Mouse (Mus musculus) layer of hippocampus, postnatal 25 days (tissue): ENCODE data around the gene Gm33543. TPM values are rescaled to one million over a fixed set of nuclear protein-coding genes. Genes with fewer than 3 reads are reported as not detected.

Experiments
- DNase-seq, 2 experiments: peaks; one replicate each; pipeline ENCODE4 v3.0.0; 2022; ENCODE audit warnings: mixed read lengths in 2 of 2, low spot score in 1 of 2; ENCODE audit errors: extremely low spot score in 1 of 2
- total RNA-seq, 2 experiments: library from RNA; stranded (reverse); gene quantifications; 2 replicates each; pipeline ENCODE4 v1.2.3; 2021

Gene Gm33543
- total RNA-seq, result not detected

DNA sequence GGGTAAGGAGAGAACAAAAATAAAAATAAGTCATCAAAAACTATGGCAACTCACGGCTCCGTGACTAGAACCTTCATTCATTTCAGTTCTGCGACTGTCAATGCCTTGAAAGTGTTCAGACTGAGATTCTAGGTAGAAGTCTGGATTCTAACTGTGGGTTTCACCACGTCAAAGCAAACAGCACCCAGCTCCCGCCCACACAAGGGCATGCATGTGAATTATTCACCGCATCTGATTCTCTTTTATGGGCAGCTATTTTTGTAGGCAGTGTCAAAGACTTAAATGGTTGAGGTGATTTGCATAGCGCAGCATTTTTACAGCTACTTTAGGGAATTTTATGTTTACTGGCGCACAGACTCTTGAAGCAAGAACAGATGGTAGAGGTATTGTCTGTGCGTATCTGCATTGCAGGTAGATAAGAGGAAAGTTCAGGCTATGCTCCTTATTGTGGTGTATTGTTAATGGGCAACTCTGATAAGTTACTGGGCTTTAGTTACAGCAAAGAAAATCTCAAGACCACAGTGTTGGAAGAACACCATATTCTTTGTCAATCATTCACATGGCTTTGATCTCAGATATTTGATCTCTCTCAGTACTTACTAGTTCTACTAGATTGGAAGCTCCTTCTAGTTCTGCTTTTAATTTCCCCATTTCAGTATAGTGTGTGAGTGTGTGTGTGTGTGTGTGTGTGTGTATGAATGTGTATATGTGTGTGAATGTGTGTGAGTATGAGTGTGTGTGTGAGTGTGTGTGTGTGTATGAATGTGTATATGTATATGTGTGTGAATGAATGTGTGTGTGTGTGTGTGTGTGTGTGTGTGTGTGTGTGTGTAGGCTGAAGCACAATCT, at the start of gene Gm33543:
Gene Gm33543 (minus strand): TSS at position 142 of the 849 bp plus-strand sequence.
- DNase-seq, result no peak

DNA sequence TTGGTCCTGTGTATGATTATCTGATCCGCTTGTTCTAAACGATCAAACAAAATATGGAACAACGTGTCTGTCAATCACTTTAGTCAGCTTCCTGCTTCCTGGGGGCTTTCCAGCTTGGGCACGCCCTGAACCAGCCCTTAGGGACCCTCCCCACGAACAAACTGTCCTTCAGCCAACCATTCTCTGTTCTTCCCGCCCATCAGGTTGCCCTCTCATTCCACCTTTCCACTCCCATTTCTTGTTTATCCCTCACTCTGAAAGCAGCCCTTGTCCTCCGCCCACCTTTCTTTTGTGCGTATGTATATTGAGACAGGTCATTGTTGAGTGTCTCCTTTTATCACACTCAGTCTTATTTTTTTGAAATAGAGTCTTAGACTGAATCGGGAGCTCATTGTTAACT, 49.4 kb upstream of the Gm33543 start:
- DNase-seq, result no peak

DNA sequence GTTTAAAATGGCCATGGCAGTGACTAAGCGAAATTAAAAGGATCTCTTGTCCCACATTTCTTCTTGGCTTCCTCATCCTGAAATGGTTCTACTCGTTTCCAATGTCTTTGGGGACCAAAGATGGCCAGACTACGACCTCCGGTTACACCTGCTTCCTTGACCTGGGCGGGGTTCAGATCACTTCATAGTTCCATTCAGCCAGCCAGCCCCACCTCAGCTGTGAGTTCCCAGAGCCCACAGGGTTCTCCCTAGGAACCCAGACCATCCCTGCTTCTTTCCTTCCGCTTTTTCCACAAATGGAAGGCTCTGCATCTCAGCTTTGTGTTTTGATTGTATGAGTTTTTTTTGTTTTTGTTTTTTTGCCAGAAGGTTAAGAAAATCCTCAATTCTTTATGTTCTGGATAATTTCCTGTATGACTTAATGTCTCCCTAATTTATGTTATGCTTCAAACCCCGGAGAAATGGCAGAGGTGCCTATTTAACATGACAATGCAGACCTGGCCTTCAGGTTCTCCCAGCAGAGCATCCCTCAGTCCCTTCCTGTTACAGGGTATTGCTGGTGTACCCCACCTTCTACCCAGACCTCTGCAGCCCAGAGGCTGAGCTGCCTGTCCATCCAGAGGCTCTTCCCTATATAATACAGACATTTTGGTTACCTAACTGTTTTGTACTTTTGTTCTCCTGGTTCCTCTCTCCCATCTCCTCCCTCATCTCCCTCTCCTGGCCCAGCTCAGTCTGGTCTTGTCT, 48.7 kb upstream of the Gm33543 start:
- no peak for DNase-seq

DNA sequence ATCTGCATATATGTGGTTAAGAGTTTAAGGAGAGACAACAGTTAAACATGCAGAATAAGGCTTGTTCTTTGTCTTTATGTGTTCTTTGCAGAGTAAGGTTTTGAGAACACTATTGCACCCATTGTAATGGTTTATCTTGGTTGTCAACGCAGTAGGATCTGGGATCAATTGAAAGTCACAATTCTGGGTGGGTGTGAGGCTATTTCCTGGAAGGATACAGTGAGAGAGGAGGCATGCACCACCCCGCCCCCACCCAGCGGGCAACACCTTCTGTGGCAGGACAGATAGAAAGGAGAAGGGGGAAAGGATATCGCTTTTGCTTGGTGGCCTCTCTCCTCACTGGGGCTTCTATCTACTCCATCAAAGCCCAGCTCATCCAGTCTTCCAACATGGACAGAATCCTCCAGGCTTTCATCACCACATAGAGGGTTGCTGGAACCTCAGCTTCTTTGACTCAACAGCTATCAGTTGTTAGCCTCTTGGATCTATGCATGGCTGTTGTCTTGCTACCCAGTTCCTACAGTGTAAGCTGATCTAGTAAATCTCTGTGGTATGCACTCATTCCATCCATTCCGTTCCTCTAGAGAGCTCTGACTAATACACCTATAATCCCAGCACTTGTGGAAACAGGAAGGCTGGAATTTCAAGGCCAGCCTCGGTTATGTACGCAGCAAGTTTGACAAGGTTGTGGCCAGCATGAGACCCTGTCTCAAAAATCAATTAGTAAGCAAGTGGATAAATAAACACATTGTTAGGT, 41.2 kb upstream of the Gm33543 start:
- no peak for DNase-seq

DNA sequence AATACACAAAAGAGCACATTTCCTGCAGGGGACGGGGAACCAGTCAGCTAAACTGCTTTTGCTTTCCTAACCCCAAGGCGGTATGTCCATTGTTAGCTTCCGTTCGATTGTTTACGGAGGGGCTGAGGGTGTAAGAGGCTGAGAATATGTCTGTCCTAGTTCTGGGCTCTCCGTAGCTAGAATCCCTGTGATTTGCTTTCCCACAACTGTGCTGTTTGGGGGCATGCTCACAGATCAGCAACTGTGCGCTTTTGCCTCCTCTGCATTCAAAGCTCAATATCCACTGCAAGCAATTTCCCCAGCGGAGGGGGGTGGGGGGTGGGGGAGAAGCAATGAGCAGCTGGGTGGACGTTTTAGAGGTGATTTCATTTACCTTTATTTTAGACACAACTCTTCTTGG, 39.3 kb upstream of the Gm33543 start:
- DNase-seq, result no peak

GRCm38 (mm10) chr10:95879983-95880934, 37.5 kb upstream of the Gm33543 start:
- no peak for DNase-seq

DNA sequence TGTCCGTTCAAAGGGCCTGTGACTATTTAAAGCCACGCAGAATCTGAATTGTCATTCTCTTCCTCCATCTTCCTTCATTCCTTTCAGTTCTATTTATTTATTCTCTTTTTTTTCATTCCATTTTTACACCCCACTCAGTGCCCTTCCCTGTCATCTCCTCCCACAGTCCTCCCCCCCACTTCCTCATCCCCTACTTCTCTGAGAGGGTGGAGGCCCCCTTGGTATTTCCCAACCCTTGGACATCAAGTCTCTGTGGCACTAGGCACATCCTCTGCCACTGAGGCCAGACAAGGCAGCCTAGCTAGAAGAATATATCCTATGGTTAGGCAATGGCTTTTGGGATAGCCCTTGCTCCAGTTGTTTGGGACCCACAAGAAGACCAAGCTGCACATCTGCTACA, 28.1 kb upstream of the Gm33543 start:
- no peak for DNase-seq

DNA sequence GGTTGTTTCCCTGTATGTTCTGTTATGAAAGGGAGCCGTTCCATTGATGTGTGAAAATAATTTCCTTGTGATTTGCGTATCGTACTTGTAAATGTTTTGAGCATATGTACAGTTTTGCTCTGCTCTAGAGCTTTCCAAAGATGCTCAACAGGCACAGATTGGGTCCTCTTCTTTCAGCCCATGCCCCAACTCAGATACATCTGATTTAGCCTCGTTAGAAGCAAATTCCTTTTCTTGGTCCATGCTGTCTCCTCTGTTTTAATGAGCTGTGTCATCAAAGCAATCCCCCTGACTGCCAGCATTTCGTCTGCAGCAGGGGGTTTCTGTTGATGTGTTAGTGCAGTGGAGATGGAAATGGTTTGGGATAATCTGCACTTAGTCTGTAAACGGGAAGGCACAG, 25.6 kb upstream of the Gm33543 start:
- no peak for DNase-seq

GRCm38 (mm10) chr10:95867596-95867995, 24.9 kb upstream of the Gm33543 start:
- no peak for DNase-seq

GRCm38 (mm10) chr10:95864349-95865124, 21.8 kb upstream of the Gm33543 start:
- DNase-seq, result no peak

DNA sequence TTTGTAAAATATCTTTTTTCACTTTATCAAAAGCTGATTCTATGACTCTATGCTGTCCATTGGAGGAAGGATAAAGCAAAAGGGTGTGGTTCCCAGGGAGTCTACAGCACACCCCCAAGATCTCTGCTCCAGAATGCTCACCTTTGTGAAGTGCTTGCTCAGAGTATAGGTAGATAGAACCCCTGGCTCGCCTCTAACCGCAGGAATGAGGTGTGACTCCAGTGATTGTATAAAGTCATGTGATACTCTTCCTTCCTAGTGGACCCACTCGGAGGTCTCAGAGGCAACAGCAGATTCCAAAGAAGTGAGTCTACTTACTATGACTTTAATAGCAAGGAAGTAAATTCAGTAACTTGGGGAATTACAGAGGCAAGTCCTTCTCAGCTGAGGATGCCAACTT, 19.9 kb upstream of the Gm33543 start:
- DNase-seq, result no peak

DNA sequence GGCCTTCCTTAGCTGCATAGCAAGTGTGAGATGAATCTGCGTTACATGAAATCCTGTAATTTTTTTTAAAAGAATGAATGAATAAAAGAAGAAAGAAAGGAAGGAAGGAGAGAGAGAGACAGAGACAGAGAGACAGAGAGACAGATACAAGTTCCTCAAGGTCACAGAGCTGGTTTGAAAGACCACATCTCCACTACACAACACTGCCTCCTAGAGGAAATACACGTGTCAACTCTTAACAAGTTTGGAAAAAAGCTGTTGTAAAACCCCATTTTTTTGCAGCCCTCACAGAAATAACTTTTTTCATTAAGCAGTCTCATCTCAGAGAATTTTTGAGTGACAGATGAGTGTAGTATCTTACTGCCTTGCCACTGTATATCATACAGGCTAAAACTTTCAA, 15.4 kb upstream of the Gm33543 start:
- no peak for DNase-seq

- DNase-seq, result no peak
Measured at GRCm38 (mm10) chr10:95855411-95855810, 12.7 kb upstream of the Gm33543 start.

- DNase-seq, result no peak
Measured at GRCm38 (mm10) chr10:95850504-95850903, 7.8 kb upstream of the Gm33543 start.

DNA sequence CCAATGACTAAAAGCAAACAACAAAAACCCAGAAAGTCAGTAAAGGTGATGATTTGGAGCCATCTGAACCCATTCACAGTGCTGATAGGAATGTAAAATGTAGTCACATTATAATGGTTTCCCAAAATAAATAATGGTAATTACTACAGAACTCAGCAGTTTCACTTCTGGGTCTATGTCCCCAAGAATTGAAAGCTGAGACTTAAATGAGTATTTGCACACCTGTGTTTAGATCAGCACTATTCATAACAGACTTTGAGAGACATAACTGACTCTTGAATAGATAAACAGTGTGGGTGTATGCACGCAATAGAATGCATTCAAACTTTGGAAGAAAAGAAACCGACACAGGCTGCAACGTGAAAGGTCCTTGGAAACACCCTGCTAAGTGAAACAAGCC, 4.0 kb upstream of the Gm33543 start:
- no peak for DNase-seq

DNA sequence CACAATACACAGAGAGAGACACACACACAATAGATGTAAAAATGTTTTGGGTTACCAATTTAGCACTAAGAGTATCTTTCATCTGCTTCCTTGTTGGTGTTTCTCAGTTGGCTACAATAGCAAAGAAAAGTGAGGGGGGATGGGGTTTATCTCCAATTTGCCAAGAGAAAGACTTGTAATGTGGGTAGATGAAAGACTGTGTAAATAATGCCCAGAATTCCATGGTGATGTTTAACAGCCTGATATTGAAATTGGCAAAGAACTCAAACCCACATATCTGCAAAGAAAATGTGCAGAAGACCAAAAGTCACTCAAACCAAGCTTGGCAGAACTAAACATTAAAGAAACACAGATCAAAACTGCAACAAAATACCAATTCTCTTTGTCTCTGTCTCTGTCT, 3.6 kb upstream of the Gm33543 start:
- no peak for DNase-seq

DNA sequence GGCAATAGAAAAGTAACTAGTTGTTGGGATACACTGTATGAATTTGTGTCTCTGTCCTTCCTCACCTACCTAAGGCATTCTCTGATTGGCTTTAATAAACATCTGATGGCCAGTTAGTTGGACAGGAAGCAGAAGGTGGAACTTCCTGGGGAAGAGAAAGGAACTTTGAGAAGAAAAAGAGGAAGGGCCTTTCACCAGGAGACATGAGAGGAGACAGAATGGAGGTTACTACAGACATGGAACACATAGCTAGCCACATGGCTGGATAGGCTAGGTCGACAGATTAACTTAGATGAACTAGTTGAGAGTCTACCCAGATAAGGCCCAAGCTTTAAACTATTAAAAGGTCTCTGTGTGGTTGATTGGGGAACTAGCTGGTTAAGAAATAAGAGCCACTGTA, 1.1 kb upstream of the Gm33543 start:
- DNase-seq, result no peak

DNA sequence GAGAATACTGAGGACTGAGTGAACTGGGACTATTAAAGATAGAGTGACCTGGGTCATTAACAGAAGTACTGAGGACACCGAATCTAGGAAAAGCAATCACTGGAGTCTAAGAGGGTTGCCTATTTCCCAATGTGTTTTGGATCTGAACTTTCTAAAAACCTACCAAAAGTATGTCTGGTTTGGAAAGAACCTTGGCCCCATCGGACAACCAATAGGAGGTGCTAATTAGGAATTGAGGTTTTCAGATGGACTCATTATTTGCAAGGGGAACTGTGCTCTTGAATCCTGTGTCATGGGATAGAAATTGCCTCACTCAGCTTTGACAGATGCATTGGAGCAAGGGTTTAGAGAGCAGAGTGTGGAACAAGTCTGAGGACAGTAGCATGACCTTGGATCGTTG, 1.5 kb downstream of the Gm33543 start:
- DNase-seq, result no peak

DNA sequence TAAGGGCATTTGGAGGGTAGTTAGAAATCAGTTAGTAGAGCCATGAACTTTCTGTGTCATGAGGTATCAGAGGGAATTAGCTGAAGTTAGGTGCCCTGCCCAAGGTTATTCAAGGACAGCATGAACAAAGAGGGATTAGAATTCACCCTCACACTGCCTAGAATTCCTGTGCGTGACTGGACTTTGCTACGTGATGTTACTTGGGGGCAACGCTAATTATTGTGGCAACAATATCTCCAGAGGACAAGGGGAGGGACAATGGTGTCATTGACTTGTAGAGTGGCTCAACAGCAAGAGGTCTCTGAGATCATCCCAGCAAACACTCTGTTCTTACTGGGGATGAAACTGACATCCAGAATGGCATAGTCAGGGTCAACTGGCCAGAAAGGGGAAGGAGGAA, 2.9 kb downstream of the Gm33543 start:
- DNase-seq, result no peak
